Mouse (Mus musculus): ENCODE data around the gene Timm8b. TPM values are rescaled to one million over a fixed set of nuclear protein-coding genes. Genes with fewer than 3 reads are reported as not detected.

Timm8b gene
- polyA plus RNA-seq (2014; fragmentation: Nextera tagmentation; extraction: Ambion mirVana) = 399 and 451 TPM in 2 replicates

GRCm38 (mm10) chr9:50603189-50603997 lies at the start of gene Timm8b, which contains the start of gene Sdhd:
Gene Timm8b, plus strand, starts transcription at chr9:50603910.
Gene Sdhd, minus strand, starts transcription at chr9:50603812.
- WGBS = 1% methylated on average over 48 of the region's 48 CpGs
- H3K27me3 ChIP-seq (ENCODE audit: control insufficient read depth, insufficient read depth, low read length) = no peaks in the 10 kb centered on the region
- no peaks in the 10 kb centered on the region for H3K9me3 ChIP-seq (ENCODE audit: control insufficient read depth, low read length)
- H3K4me2 ChIP-seq (replicated peaks) = peak within 1 kb of the TSS; percentile 98
- peaks cover 23% of the 10 kb centered on the region for H3K4me1 ChIP-seq (replicated peaks; ENCODE audit: control insufficient read depth, insufficient read depth, low read length)
- ATAC-seq (ENCODE audit: low FRiP score) (peak; percentile 98), DNase-seq (ENCODE audit: low spot score) (peak; percentile 97)
- peak within 1 kb of the TSS; percentile 90 for H3K27ac ChIP-seq
- H3K4me3 ChIP-seq (replicated peaks; ENCODE audit: low read length) = peak within 1 kb of the TSS; percentile 91
- peaks cover 59% of the 10 kb centered on the region for H3K36me3 ChIP-seq (replicated peaks; ENCODE audit: control insufficient read depth, insufficient read depth)
- H3K9ac ChIP-seq = peak within 1 kb of the TSS; percentile 92

GRCm38 (mm10) chr9:50554241-50555093 lies 49.2 kb upstream of the Timm8b start, which contains the start of gene Il18:
Gene Il18, plus strand, starts transcription at chr9:50554827.
- Histone ChIP-seq H3K9ac (peak within 1 kb of the TSS; percentile 20), H3K4me2 (replicated peaks) (peak within 1 kb of the TSS; percentile 41), H3K4me3 (replicated peaks; ENCODE audit: low read length) (peak within 1 kb of the TSS; percentile 11), H3K27me3 (ENCODE audit: control insufficient read depth, insufficient read depth, low read length) (no peaks in the 10 kb centered on the region), H3K36me3 (replicated peaks; ENCODE audit: control insufficient read depth, insufficient read depth) (no peaks in the 10 kb centered on the region), H3K9me3 (ENCODE audit: control insufficient read depth, low read length) (no peaks in the 10 kb centered on the region), H3K27ac (peak within 1 kb of the TSS; percentile 75), H3K4me1 (replicated peaks; ENCODE audit: control insufficient read depth, insufficient read depth, low read length) (no peaks in the 10 kb centered on the region; the same call in 1 of the 2 replicates)
- peak; percentile 93 for ATAC-seq (ENCODE audit: low FRiP score)
- peak; percentile 75 for DNase-seq (ENCODE audit: low spot score)
- 24% methylated on average over 12 of the region's 12 CpGs for WGBS

GRCm38 (mm10) chr9:50555094-50555446 lies 48.6 kb upstream of the Timm8b start, which contains the start of gene Bco2:
Gene Bco2, minus strand, starts transcription at chr9:50555181.
- WGBS = 15% methylated on average over 1 of the region's 2 CpGs
- H3K4me1 ChIP-seq (replicated peaks; ENCODE audit: control insufficient read depth, insufficient read depth, low read length) = no peaks in the 10 kb centered on the region; the same call in 1 of the 2 replicates
- H3K4me3 ChIP-seq (replicated peaks; ENCODE audit: low read length) = peak within 1 kb of the TSS; percentile 11
- DNase-seq (ENCODE audit: low spot score) (no peak), ATAC-seq (ENCODE audit: low FRiP score) (peak; percentile 21; the same call in 1 of the 2 replicates)
- no peaks in the 10 kb centered on the region for H3K9me3 ChIP-seq (ENCODE audit: control insufficient read depth, low read length)
- no peaks in the 10 kb centered on the region for H3K36me3 ChIP-seq (replicated peaks; ENCODE audit: control insufficient read depth, insufficient read depth)
- peak within 1 kb of the TSS; percentile 20 for H3K9ac ChIP-seq
- no peaks in the 10 kb centered on the region for H3K27me3 ChIP-seq (ENCODE audit: control insufficient read depth, insufficient read depth, low read length)
- H3K4me2 ChIP-seq (replicated peaks) = peak within 1 kb of the TSS; percentile 41
- peak within 1 kb of the TSS; percentile 75 for H3K27ac ChIP-seq

GRCm38 (mm10) chr9:50561145-50561917 lies 42.4 kb upstream of the Timm8b start, which contains the start of gene Tex12:
Gene Tex12, minus strand, starts transcription at chr9:50561325.
- Histone ChIP-seq H3K4me1 (replicated peaks; ENCODE audit: control insufficient read depth, insufficient read depth, low read length) (no peaks in the 10 kb centered on the region), H3K9me3 (ENCODE audit: control insufficient read depth, low read length) (no peaks in the 10 kb centered on the region), H3K4me2 (replicated peaks) (no peak within 1 kb of the TSS), H3K4me3 (replicated peaks; ENCODE audit: low read length) (no peak within 1 kb of the TSS), H3K9ac (no peak within 1 kb of the TSS), H3K36me3 (replicated peaks; ENCODE audit: control insufficient read depth, insufficient read depth) (no peaks in the 10 kb centered on the region), H3K27me3 (ENCODE audit: control insufficient read depth, insufficient read depth, low read length) (no peaks in the 10 kb centered on the region), H3K27ac (no peak within 1 kb of the TSS)
- no peak for DNase-seq (ENCODE audit: low spot score)
- ATAC-seq (ENCODE audit: low FRiP score) = no peak
- WGBS = 88% methylated on average over 38 of the region's 38 CpGs

- no peaks in the 10 kb centered on the region for H3K9me3 ChIP-seq (ENCODE audit: control insufficient read depth, low read length)
- H3K4me2 ChIP-seq (replicated peaks) = no peak overlapping the region
- H3K4me3 ChIP-seq (replicated peaks; ENCODE audit: low read length) = no peak overlapping the region
- no peaks in the 10 kb centered on the region for H3K27me3 ChIP-seq (ENCODE audit: control insufficient read depth, insufficient read depth, low read length)
- 86% methylated on average over 2 of the region's 2 CpGs for WGBS
- H3K4me1 ChIP-seq (replicated peaks; ENCODE audit: control insufficient read depth, insufficient read depth, low read length) = no peaks in the 10 kb centered on the region
- DNase-seq (ENCODE audit: low spot score) (no peak), ATAC-seq (ENCODE audit: low FRiP score) (no peak)
- H3K36me3 ChIP-seq (replicated peaks; ENCODE audit: control insufficient read depth, insufficient read depth) = no peaks in the 10 kb centered on the region
- no peak overlapping the region for H3K27ac ChIP-seq
- no peak overlapping the region for H3K9ac ChIP-seq
Measured at GRCm38 (mm10) chr9:50561918-50562360, 41.8 kb upstream of the Timm8b start.

- no peaks in the 10 kb centered on the region for H3K4me1 ChIP-seq (replicated peaks; ENCODE audit: control insufficient read depth, insufficient read depth, low read length)
- WGBS = 79% methylated on average over 7 of the region's 7 CpGs
- DNase-seq (ENCODE audit: low spot score) (no peak), ATAC-seq (ENCODE audit: low FRiP score) (no peak)
- H3K27ac ChIP-seq = no peak overlapping the region
- no peak overlapping the region for H3K4me3 ChIP-seq (replicated peaks; ENCODE audit: low read length)
- no peak overlapping the region for H3K4me2 ChIP-seq (replicated peaks)
- no peaks in the 10 kb centered on the region for H3K36me3 ChIP-seq (replicated peaks; ENCODE audit: control insufficient read depth, insufficient read depth)
- H3K9ac ChIP-seq = no peak overlapping the region
- no peaks in the 10 kb centered on the region for H3K9me3 ChIP-seq (ENCODE audit: control insufficient read depth, low read length)
- H3K27me3 ChIP-seq (ENCODE audit: control insufficient read depth, insufficient read depth, low read length) = no peaks in the 10 kb centered on the region
Measured at GRCm38 (mm10) chr9:50565173-50565572, 38.5 kb upstream of the Timm8b start.

GRCm38 (mm10) chr9:50565940-50566339 lies 37.8 kb upstream of the Timm8b start:
- 84% methylated on average over 4 of the region's 4 CpGs for WGBS

GRCm38 (mm10) chr9:50567372-50567771 lies 36.3 kb upstream of the Timm8b start:
- no peak overlapping the region for H3K9ac ChIP-seq
- ATAC-seq (ENCODE audit: low FRiP score) (no peak), DNase-seq (ENCODE audit: low spot score) (no peak)
- H3K36me3 ChIP-seq (replicated peaks; ENCODE audit: control insufficient read depth, insufficient read depth) = no peaks in the 10 kb centered on the region
- no peak overlapping the region for H3K4me3 ChIP-seq (replicated peaks; ENCODE audit: low read length)
- no peaks in the 10 kb centered on the region for H3K9me3 ChIP-seq (ENCODE audit: control insufficient read depth, low read length)
- no peak overlapping the region for H3K4me2 ChIP-seq (replicated peaks)
- 91% methylated on average over 4 of the region's 4 CpGs for whole genome bisulfite sequencing
- no peak overlapping the region for H3K27ac ChIP-seq
- no peaks in the 10 kb centered on the region for H3K27me3 ChIP-seq (ENCODE audit: control insufficient read depth, insufficient read depth, low read length)
- H3K4me1 ChIP-seq (replicated peaks; ENCODE audit: control insufficient read depth, insufficient read depth, low read length) = no peaks in the 10 kb centered on the region

More at GRCm38 (mm10) chr9:50565940-50566339, 37.8 kb upstream of the Timm8b start:
- H3K4me2 ChIP-seq (replicated peaks) = no peak overlapping the region
- no peaks in the 10 kb centered on the region for H3K36me3 ChIP-seq (replicated peaks; ENCODE audit: control insufficient read depth, insufficient read depth)
- no peak overlapping the region for H3K9ac ChIP-seq
- H3K9me3 ChIP-seq (ENCODE audit: control insufficient read depth, low read length) = no peaks in the 10 kb centered on the region
- H3K4me3 ChIP-seq (replicated peaks; ENCODE audit: low read length) = no peak overlapping the region
- H3K4me1 ChIP-seq (replicated peaks; ENCODE audit: control insufficient read depth, insufficient read depth, low read length) = no peaks in the 10 kb centered on the region
- no peak overlapping the region for H3K27ac ChIP-seq
- no peak for DNase-seq (ENCODE audit: low spot score)
- no peaks in the 10 kb centered on the region for H3K27me3 ChIP-seq (ENCODE audit: control insufficient read depth, insufficient read depth, low read length)
- ATAC-seq (ENCODE audit: low FRiP score) = no peak

Measured in hindbrain, embryonic 14.5 days (tissue).